Mouse (Mus musculus): ENCODE results near the gene Tppp2. TPM values are rescaled to one million over a fixed set of nuclear protein-coding genes. Genes with fewer than 3 reads are reported as not detected.

Gene Tppp2
- total and polyA plus RNA-seq, 3 experiments, result not detected

DNA sequence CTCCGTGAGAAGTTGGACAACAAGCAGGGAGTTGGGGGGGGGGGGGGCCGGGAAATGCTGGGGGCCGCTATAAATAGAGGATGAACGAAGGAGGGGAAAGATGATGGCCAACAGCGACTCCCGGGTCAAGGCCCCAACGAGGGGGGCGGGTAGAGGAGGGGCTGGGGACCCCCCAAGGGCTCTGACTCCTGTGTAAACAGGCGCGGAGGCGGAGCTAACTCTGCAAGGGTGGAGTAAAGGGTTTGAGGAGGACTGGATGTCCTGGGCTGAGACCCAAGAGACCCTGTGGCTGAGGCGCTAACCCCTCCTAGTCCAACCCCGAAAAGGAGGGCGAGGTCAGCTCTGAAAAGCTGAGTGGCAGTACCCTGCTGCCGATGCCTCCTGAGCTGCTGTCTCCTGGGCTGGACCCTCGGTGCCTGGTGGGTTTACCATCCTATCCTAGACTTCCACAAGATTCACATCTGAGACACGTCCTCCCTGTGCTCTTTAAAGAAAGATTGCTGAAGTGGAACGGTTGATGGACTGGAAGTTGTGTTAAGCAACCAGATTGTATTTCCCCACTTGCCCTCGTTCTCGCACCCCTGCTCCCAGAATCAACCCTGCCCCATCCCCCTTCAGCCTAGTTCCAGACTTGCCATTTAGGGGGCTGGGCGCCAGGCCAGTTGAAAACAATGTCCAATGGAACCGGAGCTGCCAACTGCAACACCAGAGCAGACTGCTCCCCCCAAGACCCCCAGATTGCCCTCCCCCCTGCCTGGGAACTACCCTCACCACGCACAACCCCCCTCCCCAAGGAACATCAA is 4.1 kb upstream of the Tppp2 start, which contains the start of gene Ndrg2:
Ndrg2 (minus strand) TSS at position 199 of the 803 bp plus-strand sequence.
- TF ChIP-seq CHD1 (IDR thresholded peaks at IDR 0.05; ENCODE audit: low read depth, low read length) (no peak), ZMIZ1 (IDR thresholded peaks at IDR 0.05; ENCODE audit: low read depth, low read length) (no peak), RCOR1 (conservative IDR thresholded peaks at IDR 0.05; ENCODE audit: low read depth, low read length) (no peak), GABPA (IDR thresholded peaks at IDR 0.05; ENCODE audit: insufficient replicate concordance, low read depth, low read length) (no peak), MAFK (IDR thresholded peaks at IDR 0.05; ENCODE audit: insufficient replicate concordance, low read length) (no peak), CTCF (conservative IDR thresholded peaks at IDR 0.05 in 1 of 2, IDR thresholded peaks at IDR 0.05 in 1 of 2; ENCODE audit: low read depth in 2 of 2, low read length in 2 of 2) (no peak), MAX (IDR thresholded peaks at IDR 0.05; ENCODE audit: low read length) (no peak), ZC3H11A (IDR thresholded peaks at IDR 0.05; ENCODE audit: low read depth, low read length) (no peak), RAD21 (IDR thresholded peaks at IDR 0.05; ENCODE audit: low read depth, low read length) (no peak), ELF1 (IDR thresholded peaks at IDR 0.05; ENCODE audit: low read depth, low read length) (no peak), POLR2AphosphoS2 (IDR thresholded peaks at IDR 0.05; ENCODE audit: low read depth, low read length) (no peak), POLR2A (IDR thresholded peaks at IDR 0.05; ENCODE audit: low read depth, low read length) (no peak), ZKSCAN1 (IDR thresholded peaks at IDR 0.05; ENCODE audit: borderline replicate concordance, low read depth, low read length) (no peak), UBTF (IDR thresholded peaks at IDR 0.05; ENCODE audit: low read depth, low read length) (no peak), PAX5 (IDR thresholded peaks at IDR 0.05; ENCODE audit: low read length) (no peak), NRF1 (IDR thresholded peaks at IDR 0.05; ENCODE audit: low read depth, low read length) (no peak), BHLHE40 (IDR thresholded peaks at IDR 0.05; ENCODE audit: low read depth, low read length) (no peak)
- Histone ChIP-seq H3K4me1 (ENCODE audit: control insufficient read depth in 1 of 2, insufficient read depth in 2 of 2) (peaks cover 9 to 22% of the 10 kb centered on the region in 2 experiments), H3K36me3 (replicated peaks in 1 of 2; ENCODE audit: control insufficient read depth in 1 of 2, insufficient read depth in 1 of 2, low read length in 1 of 2) (no peaks in the 10 kb centered on the region), H3K9ac (ENCODE audit: insufficient read depth, low read depth) (no peak within 1 kb of the TSS), H3K27ac (ENCODE audit: insufficient read depth, low read depth) (no peak within 1 kb of the TSS), H3K9me3 (replicated peaks; ENCODE audit: low read length) (no peaks in the 10 kb centered on the region), H3K4me2 (ENCODE audit: insufficient read depth, low read depth, poor library complexity, severe bottlenecking) (peak within 1 kb of the TSS; percentile 57), H3K4me3 (replicated peaks in 1 of 3; ENCODE audit: low read depth in 2 of 3, low read length in 2 of 3, poor library complexity in 1 of 3) (peak within 1 kb of the TSS; percentile 27 to 30 (median 28)), H3K27me3 (replicated peaks) (peaks cover 8% of the 10 kb centered on the region), H3K79me2 (replicated peaks; ENCODE audit: control insufficient read depth, extremely low read depth, insufficient read depth, poor library complexity, severe bottlenecking) (no peaks in the 10 kb centered on the region)
- in situ Hi-C loops (cut with MboI; ENCODE audit: low pct_ligation_motif_present, low pct_unique_long_range_greater_than_20kb, low sequenced_read_pairs), result loop anchor here (25.0 kb wide), 1 partner anchor 423 kb away; the partner anchor contains the start of gene Sall2
- dilution Hi-C loops (cut with MboI; ENCODE audit: extremely low pct_ligation_motif_present, extremely low pct_unique_long_range_greater_than_20kb, low sequenced_read_pairs), result no loop called here
- no peak for DNase-seq (ENCODE audit: extremely low read depth)

DNA sequence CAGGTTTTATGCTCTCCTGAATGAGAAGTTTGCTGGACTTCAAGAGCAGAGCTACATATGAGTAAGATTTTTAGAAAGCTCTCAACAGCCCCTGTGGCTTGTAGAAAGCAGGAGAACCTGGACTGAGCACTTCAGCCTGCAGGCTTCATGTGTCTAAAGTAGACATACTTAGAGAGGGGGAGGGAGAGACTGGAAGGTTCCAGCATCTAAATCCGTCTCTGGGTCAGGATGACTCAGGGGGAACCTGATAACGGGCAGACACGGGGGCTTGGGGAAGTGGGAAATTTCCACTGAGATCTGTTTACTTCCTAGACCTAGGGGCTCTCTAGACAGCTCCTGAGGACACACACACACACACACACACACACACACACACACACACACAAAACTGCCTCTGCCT is 3.2 kb upstream of the Tppp2 start:
- H3K27ac ChIP-seq (ENCODE audit: insufficient read depth, low read depth), result no peak overlapping the region
- H3K79me2 ChIP-seq (replicated peaks; ENCODE audit: control insufficient read depth, extremely low read depth, insufficient read depth, poor library complexity, severe bottlenecking), result no peaks in the 10 kb centered on the region
- H3K27me3 ChIP-seq (replicated peaks), result peaks cover 6% of the 10 kb centered on the region
- H3K4me2 ChIP-seq (ENCODE audit: insufficient read depth, low read depth, poor library complexity, severe bottlenecking), result no peak overlapping the region
- dilution Hi-C loops (cut with MboI; ENCODE audit: extremely low pct_ligation_motif_present, extremely low pct_unique_long_range_greater_than_20kb, low sequenced_read_pairs), result no loop called here
- peaks cover 9 to 22% of the 10 kb centered on the region in 2 experiments for H3K4me1 ChIP-seq (ENCODE audit: control insufficient read depth in 1 of 2, insufficient read depth in 2 of 2)
- no peaks in the 10 kb centered on the region for H3K36me3 ChIP-seq (replicated peaks in 1 of 2; ENCODE audit: control insufficient read depth in 1 of 2, insufficient read depth in 1 of 2, low read length in 1 of 2)
- no peaks in the 10 kb centered on the region for H3K9me3 ChIP-seq (replicated peaks; ENCODE audit: low read length)
- in situ Hi-C loops (cut with MboI; ENCODE audit: low pct_ligation_motif_present, low pct_unique_long_range_greater_than_20kb, low sequenced_read_pairs), result loop anchor here (25.0 kb wide), 1 partner anchor 422 kb away; the partner anchor contains the start of gene Sall2
- H3K4me3 ChIP-seq (replicated peaks in 1 of 3; ENCODE audit: low read depth in 2 of 3, low read length in 2 of 3, poor library complexity in 1 of 3), result no peak overlapping the region
- peak; percentile 59 for TF ChIP-seq IRF4 (IDR thresholded peaks at IDR 0.05; ENCODE audit: low read depth, low read length)
- TF ChIP-seq ELF1 (IDR thresholded peaks at IDR 0.05; ENCODE audit: low read depth, low read length), result peak; percentile 32; the same call in 1 of the 2 replicates
- TF ChIP-seq MEF2A (IDR thresholded peaks at IDR 0.05; ENCODE audit: borderline replicate concordance, low read depth, low read length), result peak; percentile 70; the same call in 1 of the 2 replicates
- TF ChIP-seq SIN3A (IDR thresholded peaks at IDR 0.05; ENCODE audit: low read length), result no peak
- no peak for TF ChIP-seq ZNF384 (IDR thresholded peaks at IDR 0.05; ENCODE audit: low read depth, low read length)
- peak; percentile 41 for DNase-seq (ENCODE audit: extremely low read depth)
- H3K9ac ChIP-seq (ENCODE audit: insufficient read depth, low read depth), result no peak overlapping the region
